Mouse (Mus musculus): Measurements from ENCODE around the gene Gtf2f2. TPM values are rescaled to one million over a fixed set of nuclear protein-coding genes. Genes with fewer than 3 reads are reported as not detected.

Gene Gtf2f2
- total RNA-seq (2021) = 10 to 100 TPM; 22.5 to 23.0 TPM

- DNase-seq (ENCODE audit: extremely low spot score in 1 of 2, low spot score in 2 of 2) = peak; percentile 93 to 96
- intact Hi-C loops (cut with DNase I) = no loop called here
Observed at GRCm38 (mm10) chr14:76010102-76011061, at the start of gene Gtf2f2. Gene Gtf2f2, minus strand, starts transcription at chr14:76010865.

GRCm38 (mm10) chr14:76059441-76059840 lies 48.8 kb upstream of the Gtf2f2 start:
- intact Hi-C loops (cut with DNase I) = no loop called here
- DNase-seq (ENCODE audit: extremely low spot score in 1 of 2, low spot score in 2 of 2) = no peak

- no peak for DNase-seq (ENCODE audit: extremely low spot score in 1 of 2, low spot score in 2 of 2)
- intact Hi-C loops (cut with DNase I) = no loop called here
Observed at GRCm38 (mm10) chr14:76053726-76054125, 43.1 kb upstream of the Gtf2f2 start.

DNA sequence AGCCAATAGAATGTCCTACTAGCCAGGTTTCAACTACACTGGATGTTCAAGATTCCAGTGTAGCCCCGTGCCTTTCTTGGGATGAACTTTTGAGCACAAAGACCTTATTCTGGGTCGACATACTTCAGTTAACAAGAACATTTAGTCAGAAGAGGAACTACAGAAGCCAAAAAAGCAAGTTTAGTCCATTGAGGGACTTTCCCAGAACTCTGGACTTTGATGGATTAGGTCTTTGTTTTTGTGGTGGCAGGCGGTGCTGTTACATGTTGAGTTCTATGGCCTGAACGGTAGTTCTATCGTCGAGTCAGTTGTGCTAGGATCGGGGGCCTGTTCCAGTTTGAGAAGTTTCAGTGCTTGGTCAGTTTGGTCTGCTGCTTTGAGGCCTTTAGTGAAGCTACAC lies 41.3 kb upstream of the Gtf2f2 start:
- DNase-seq (ENCODE audit: extremely low spot score in 1 of 2, low spot score in 2 of 2) = no peak
- intact Hi-C loops (cut with DNase I) = no loop called here

GRCm38 (mm10) chr14:76045767-76046166 lies 35.1 kb upstream of the Gtf2f2 start:
- intact Hi-C loops (cut with DNase I) = no loop called here

DNA sequence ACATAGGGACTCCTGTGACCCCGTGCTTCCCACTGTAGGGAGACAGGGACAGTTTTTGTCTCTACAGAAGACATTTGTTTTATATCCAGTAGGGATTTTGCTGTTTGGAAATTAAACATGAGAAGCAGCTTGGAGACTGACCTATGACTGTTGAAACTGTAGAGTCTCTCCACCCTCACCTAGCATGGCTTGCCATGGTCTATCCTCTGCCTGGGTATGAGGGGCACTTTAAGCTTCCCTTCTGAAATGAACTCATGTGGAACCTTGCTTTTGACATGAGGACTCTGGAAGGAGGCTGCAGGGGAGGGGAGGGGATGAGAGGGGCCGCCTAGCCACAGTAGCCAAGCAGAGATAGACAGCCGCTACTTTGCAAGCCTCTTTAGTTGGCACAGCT lies 33.5 kb upstream of the Gtf2f2 start:
- DNase-seq (ENCODE audit: extremely low spot score in 1 of 2, low spot score in 2 of 2) = no peak
- intact Hi-C loops (cut with DNase I) = no loop called here

More at GRCm38 (mm10) chr14:76045767-76046166, 35.1 kb upstream of the Gtf2f2 start:
- DNase-seq (ENCODE audit: extremely low spot score in 1 of 2, low spot score in 2 of 2) = no peak

DNA sequence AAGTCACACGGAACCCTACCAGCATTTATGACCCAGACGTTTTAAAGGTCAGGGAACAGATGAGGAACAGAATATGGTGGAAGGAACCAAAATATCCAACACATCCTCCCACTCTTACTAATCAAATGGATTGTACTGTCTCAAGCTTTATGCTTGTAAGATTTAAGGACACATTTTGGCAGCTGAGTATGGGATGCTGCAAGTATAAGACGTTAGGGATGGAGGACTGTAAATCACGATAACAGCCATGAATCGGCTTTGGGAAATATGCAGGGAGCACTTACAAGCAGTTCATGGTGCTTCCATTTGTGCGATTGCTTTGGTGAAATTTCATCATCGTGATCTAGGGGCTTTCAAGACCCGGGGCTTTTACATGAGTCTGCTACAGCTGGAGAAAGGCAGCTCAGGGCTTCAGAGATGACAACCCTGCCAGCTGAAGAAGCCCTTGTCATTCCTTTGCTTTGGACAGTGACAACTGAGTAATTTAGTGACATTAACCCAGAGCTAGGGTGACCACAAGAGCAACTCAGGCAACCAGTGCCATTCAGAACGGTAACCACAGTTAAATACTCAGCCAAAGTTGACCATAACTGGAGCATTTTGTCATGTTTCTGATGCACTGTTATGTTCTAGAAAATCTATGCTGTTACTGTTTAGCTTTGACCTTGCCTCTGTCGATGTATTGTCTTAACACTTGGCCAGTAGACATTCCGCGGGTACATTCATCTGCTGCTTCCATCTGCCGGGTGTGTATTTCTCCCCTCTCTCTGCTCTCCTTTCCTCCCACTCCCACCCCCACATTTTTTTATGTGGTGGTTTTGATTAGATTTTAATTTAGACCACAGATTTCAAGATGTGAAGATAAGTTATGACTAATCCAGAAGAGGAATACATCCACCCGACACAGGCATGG lies 32.8 kb upstream of the Gtf2f2 start:
- DNase-seq (ENCODE audit: extremely low spot score in 1 of 2, low spot score in 2 of 2) = no peak
- intact Hi-C loops (cut with DNase I) = no loop called here

- intact Hi-C loops (cut with DNase I) = no loop called here
Observed at GRCm38 (mm10) chr14:76033221-76033637, 22.6 kb upstream of the Gtf2f2 start.

DNA sequence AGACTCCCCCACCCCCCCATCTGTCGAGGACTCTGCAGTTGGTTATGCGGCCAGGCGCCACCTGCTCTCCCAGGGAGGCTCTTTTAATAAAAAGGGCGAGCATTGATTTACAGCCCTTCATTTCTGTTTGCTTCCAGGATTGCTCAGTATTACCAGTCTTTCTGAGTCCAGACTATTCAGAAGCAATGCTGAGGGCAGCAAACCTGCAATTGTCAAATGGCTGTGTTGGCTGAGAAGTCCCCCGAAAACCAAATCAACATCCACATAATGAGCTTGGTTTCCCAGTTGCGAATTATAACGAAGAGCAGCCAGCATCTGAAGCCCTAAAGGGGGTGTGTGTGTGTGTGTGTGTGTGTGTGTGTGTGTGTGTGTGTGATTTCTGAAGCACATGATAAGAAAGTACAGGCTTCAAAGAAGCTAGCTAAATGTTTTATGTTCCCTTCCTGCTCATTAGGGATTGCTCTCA lies 22.0 kb upstream of the Gtf2f2 start:
- no peak for DNase-seq (ENCODE audit: extremely low spot score in 1 of 2, low spot score in 2 of 2)
- intact Hi-C loops (cut with DNase I) = no loop called here

More at GRCm38 (mm10) chr14:76033221-76033637, 22.6 kb upstream of the Gtf2f2 start:
- no peak for DNase-seq (ENCODE audit: extremely low spot score in 1 of 2, low spot score in 2 of 2)

DNA sequence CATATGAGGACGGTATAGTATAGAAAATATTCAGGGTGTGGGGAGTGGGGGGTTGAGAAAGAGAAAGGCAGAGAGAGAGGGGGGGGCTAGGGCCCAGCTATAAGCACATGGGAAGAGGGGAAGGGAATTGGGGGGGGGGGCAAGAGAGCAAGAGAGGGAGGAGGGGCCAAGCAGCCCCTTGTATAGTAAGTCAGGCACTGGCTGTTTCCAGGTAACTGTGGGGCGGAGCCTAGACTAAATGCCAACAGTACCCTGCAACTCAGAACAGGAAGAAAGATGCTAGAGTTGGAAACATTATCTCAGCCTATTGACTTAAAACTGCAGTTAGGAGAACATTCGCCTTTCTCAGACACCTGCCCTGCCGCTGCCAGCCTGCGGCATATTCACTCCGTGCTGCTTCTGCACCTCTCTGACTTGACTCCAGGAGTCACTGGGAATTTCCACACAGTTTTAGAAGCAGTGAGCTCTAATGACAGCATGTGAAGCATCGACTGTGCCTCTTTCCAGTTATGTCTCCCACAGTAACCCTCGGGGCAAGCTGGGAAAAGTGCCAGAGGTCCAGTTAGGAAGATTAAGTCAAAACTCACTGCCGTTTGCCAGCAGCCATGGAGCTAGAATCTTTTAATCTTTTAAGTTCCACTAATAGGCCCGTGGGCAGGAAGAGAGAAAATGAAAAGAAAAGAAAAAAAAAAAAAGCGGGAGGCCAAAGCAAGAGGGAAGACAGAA lies 20.6 kb upstream of the Gtf2f2 start:
- peak in 1 of 2 experiments; percentile 25 for DNase-seq (ENCODE audit: extremely low spot score in 1 of 2, low spot score in 2 of 2)
- intact Hi-C loops (cut with DNase I) = no loop called here

GRCm38 (mm10) chr14:76024641-76025040 lies 14.0 kb upstream of the Gtf2f2 start:
- DNase-seq (ENCODE audit: extremely low spot score in 1 of 2, low spot score in 2 of 2) = no peak
- intact Hi-C loops (cut with DNase I) = no loop called here

- intact Hi-C loops (cut with DNase I) = no loop called here
- DNase-seq (ENCODE audit: extremely low spot score in 1 of 2, low spot score in 2 of 2) = no peak
Observed at GRCm38 (mm10) chr14:76020927-76021719, 10.5 kb upstream of the Gtf2f2 start.

- DNase-seq (ENCODE audit: extremely low spot score in 1 of 2, low spot score in 2 of 2) = no peak
Observed at GRCm38 (mm10) chr14:76020259-76020785, 9.7 kb upstream of the Gtf2f2 start.

GRCm38 (mm10) chr14:76017785-76018490 lies 7.3 kb upstream of the Gtf2f2 start:
- DNase-seq (ENCODE audit: extremely low spot score in 1 of 2, low spot score in 2 of 2) = no peak
- intact Hi-C loops (cut with DNase I) = no loop called here

More at GRCm38 (mm10) chr14:76020259-76020785, 9.7 kb upstream of the Gtf2f2 start:
- intact Hi-C loops (cut with DNase I) = no loop called here

DNA sequence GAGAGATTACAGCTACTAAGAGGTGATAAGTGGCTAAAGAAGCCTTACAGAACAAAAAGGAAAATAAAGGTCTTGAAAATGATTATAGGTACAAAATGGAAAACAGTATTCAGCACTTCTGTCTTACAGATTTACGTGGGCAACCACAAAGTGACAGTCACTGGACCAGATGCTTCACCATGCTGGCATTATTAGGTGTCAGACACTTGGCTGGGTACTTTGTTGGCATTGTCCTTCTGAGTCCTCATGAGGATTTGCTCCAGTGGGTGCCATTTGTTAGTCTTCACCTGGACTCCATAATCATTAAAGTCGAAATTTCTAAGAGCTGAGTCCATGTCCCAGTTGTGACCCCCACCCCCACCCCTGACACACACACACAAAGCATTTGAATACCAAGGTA lies 3.7 kb upstream of the Gtf2f2 start:
- no peak for DNase-seq (ENCODE audit: extremely low spot score in 1 of 2, low spot score in 2 of 2)

DNA sequence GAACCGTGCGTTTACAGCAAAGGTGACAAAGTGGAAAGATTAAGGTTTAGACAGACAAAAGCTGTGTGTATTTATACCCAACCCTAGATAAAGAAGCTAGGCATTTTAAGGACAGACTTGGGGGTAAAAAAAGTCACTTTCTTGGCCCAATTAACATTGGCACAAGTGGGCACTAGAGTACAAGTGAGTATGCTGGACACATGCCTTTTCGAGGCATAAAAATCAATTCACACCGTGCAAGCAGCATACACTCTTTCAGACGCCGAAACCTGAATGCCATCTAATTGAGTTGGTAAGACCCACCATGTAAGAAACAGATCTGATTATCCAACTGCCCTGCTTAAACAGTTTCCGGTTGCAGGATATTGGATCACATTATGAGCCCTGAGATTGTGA lies 395 bp upstream of the Gtf2f2 start:
- intact Hi-C loops (cut with DNase I) = no loop called here
- no peak for DNase-seq (ENCODE audit: extremely low spot score in 1 of 2, low spot score in 2 of 2)

More for the DNA sequence above, 3.7 kb upstream of the Gtf2f2 start:
- intact Hi-C loops (cut with DNase I) = no loop called here

- no peak for DNase-seq (ENCODE audit: extremely low spot score in 1 of 2, low spot score in 2 of 2)
- intact Hi-C loops (cut with DNase I) = no loop called here
Observed at GRCm38 (mm10) chr14:76009185-76009584, 1.5 kb downstream of the Gtf2f2 start.
